Mouse (Mus musculus): ENCODE measurements around the gene March10. TPM values are rescaled to one million over a fixed set of nuclear protein-coding genes. Genes with fewer than 3 reads are reported as not detected.

The March10 gene
- polyA plus RNA-seq, 2 experiments, result 0.18 TPM; not detected in 1

DNA sequence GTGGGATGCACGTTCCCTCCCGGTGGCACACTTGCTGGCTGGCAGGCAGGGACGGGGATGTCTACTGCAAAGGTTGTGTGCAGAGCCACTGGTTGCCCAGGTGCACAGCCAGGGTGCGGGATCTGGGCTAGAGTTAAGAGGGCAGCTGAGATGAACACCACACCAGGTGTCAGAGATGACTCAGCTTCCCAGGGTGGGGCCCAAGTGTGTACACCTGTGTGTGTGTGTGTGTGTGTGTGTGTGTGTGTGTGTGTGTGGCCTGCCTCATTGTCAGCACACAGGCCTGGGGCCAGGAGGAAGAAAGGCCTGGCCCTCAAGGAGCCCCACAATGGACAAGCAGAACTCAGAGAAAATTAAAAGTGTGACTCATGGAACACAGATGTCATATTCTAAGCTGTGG is 31.9 kb downstream of the March10 start:
- TF ChIP-seq POLR2A (IDR thresholded peaks at IDR 0.05; ENCODE audit: borderline replicate concordance, extremely low read depth, insufficient read depth, insufficient read length), result no peak
- WGBS, result 80% methylated on average over 4 of the region's 4 CpGs
- no peak overlapping the region for H3K9ac ChIP-seq (ENCODE audit: low read depth, low read length, severe bottlenecking)
- H3K4me1 ChIP-seq (ENCODE audit: control insufficient read depth, insufficient read depth, low read length), result no peaks in the 10 kb centered on the region
- DNase-seq (ENCODE audit: low spot score) (no peak), ATAC-seq (ENCODE audit: low FRiP score, low read depth) (no peak)
- no peaks in the 10 kb centered on the region for H3K27me3 ChIP-seq (ENCODE audit: control insufficient read depth, insufficient read depth, low read length)
- H3K4me2 ChIP-seq (replicated peaks; ENCODE audit: low read depth, low read length, severe bottlenecking), result no peak overlapping the region
- H3K4me3 ChIP-seq (replicated peaks; ENCODE audit: low read length), result no peak overlapping the region
- no peaks in the 10 kb centered on the region for H3K9me3 ChIP-seq (ENCODE audit: control insufficient read depth, low read length)
- no peaks in the 10 kb centered on the region for H3K36me3 ChIP-seq (ENCODE audit: control insufficient read depth, insufficient read depth, low read length)
- no peak overlapping the region for H3K27ac ChIP-seq (replicated peaks; ENCODE audit: low read depth, low read length)

DNA sequence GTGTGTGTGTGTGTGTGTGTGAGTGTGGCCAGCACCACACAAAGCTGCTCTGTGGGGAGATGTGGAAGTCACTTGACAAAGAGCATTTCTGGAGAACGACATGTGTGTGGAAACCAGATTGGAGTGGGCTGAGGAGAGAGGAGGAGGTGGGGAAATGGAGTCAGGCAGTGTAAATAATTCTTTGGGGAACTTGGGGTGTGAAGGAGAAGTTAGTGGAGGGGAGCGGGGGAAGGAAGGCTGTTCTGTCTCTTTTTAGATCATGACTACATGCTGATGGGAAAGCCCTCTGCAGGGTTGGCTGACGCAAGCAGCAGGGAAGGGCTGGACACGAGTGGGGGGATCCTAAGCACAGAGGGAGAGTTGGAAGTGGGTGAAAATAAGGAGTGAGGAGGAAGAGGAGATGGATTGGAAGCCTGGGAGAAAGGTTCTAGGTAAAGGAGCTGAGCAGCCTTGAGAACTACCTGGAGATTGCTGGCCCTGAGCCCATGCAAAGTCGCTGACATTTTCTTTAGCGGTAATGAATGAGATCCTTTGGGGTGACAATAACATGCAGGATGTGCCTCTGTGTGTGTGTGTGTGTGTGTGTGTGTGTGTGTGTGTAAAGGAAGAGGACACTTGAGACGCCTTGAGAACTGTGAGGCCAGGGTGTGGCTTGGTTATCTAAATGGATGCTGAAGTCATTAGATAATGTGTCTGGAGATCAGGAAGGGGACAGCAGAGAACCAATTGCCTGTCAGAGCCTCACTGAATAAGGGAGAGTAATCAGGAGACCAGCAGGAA is 35.7 kb downstream of the March10 start:
- Histone ChIP-seq H3K27me3 (ENCODE audit: control insufficient read depth, insufficient read depth, low read length) (no peaks in the 10 kb centered on the region), H3K36me3 (ENCODE audit: control insufficient read depth, insufficient read depth, low read length) (no peaks in the 10 kb centered on the region), H3K9me3 (ENCODE audit: control insufficient read depth, low read length) (no peaks in the 10 kb centered on the region), H3K4me3 (replicated peaks; ENCODE audit: low read length) (no peak overlapping the region), H3K4me1 (ENCODE audit: control insufficient read depth, insufficient read depth, low read length) (no peaks in the 10 kb centered on the region), H3K9ac (ENCODE audit: low read depth, low read length, severe bottlenecking) (no peak overlapping the region), H3K27ac (replicated peaks; ENCODE audit: low read depth, low read length) (no peak overlapping the region), H3K4me2 (replicated peaks; ENCODE audit: low read depth, low read length, severe bottlenecking) (no peak overlapping the region)
- DNase-seq (ENCODE audit: low spot score) (no peak), ATAC-seq (ENCODE audit: low FRiP score, low read depth) (no peak)
- no peak for TF ChIP-seq POLR2A (IDR thresholded peaks at IDR 0.05; ENCODE audit: borderline replicate concordance, extremely low read depth, insufficient read depth, insufficient read length)
- WGBS, result 69% methylated on average over 7 of the region's 7 CpGs

DNA sequence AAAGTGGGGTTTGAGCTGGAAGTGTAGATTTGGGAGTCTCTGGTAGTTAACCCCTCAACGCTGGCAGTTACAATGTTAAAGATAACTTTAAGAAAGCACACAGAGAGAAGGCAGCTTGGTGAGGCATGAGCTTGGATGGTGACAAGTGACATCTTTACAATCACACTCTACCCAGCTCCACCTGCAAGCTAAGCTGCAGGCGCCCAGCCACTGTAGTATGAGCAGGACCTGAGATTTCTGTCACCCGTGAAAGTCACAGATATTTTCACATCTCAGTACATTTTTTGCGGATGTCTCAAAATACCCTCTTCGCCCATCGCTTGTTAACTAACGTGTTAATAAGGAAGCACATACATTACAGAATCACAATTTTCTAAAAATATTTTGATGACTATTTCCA is 36.6 kb downstream of the March10 start:
- Histone ChIP-seq H3K27ac (replicated peaks; ENCODE audit: low read depth, low read length) (no peak overlapping the region), H3K4me1 (ENCODE audit: control insufficient read depth, insufficient read depth, low read length) (no peaks in the 10 kb centered on the region), H3K4me2 (replicated peaks; ENCODE audit: low read depth, low read length, severe bottlenecking) (no peak overlapping the region), H3K27me3 (ENCODE audit: control insufficient read depth, insufficient read depth, low read length) (no peaks in the 10 kb centered on the region), H3K36me3 (ENCODE audit: control insufficient read depth, insufficient read depth, low read length) (no peaks in the 10 kb centered on the region), H3K9me3 (ENCODE audit: control insufficient read depth, low read length) (no peaks in the 10 kb centered on the region), H3K4me3 (replicated peaks; ENCODE audit: low read length) (no peak overlapping the region), H3K9ac (ENCODE audit: low read depth, low read length, severe bottlenecking) (no peak overlapping the region)
- no peak for DNase-seq (ENCODE audit: low spot score)
- 80% methylated on average over 7 of the region's 7 CpGs for WGBS
- TF ChIP-seq POLR2A (IDR thresholded peaks at IDR 0.05; ENCODE audit: borderline replicate concordance, extremely low read depth, insufficient read depth, insufficient read length), result no peak
- no peak for ATAC-seq (ENCODE audit: low FRiP score, low read depth)

DNA sequence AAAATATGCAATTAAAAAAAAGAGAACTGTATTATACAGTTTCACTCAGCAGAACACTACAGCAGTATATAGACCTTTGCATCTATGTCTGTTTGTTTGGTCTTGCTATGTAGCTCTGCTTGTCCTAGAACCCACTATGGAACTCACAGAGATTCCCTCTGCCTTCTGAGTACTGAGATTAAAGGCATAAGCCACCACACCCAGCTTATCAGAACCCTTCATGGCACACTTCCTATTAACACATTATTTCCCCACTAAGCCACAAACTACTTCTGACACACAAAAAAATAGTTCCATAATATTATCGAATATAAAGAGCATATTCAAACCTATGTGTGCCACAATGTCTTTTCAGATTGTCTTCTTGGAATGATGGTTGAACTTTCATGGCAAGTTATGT is 42.5 kb downstream of the March10 start:
- Histone ChIP-seq H3K36me3 (ENCODE audit: control insufficient read depth, insufficient read depth, low read length) (no peaks in the 10 kb centered on the region), H3K4me3 (replicated peaks; ENCODE audit: low read length) (no peak overlapping the region), H3K4me2 (replicated peaks; ENCODE audit: low read depth, low read length, severe bottlenecking) (no peak overlapping the region), H3K4me1 (ENCODE audit: control insufficient read depth, insufficient read depth, low read length) (no peaks in the 10 kb centered on the region), H3K9ac (ENCODE audit: low read depth, low read length, severe bottlenecking) (no peak overlapping the region), H3K27ac (replicated peaks; ENCODE audit: low read depth, low read length) (no peak overlapping the region), H3K9me3 (ENCODE audit: control insufficient read depth, low read length) (no peaks in the 10 kb centered on the region), H3K27me3 (ENCODE audit: control insufficient read depth, insufficient read depth, low read length) (no peaks in the 10 kb centered on the region)
- ATAC-seq (ENCODE audit: low FRiP score, low read depth), result no peak
- 92% methylated on average over 1 of the region's 1 CpGs for WGBS
- no peak for DNase-seq (ENCODE audit: low spot score)
- no peak for TF ChIP-seq POLR2A (IDR thresholded peaks at IDR 0.05; ENCODE audit: borderline replicate concordance, extremely low read depth, insufficient read depth, insufficient read length)

DNA sequence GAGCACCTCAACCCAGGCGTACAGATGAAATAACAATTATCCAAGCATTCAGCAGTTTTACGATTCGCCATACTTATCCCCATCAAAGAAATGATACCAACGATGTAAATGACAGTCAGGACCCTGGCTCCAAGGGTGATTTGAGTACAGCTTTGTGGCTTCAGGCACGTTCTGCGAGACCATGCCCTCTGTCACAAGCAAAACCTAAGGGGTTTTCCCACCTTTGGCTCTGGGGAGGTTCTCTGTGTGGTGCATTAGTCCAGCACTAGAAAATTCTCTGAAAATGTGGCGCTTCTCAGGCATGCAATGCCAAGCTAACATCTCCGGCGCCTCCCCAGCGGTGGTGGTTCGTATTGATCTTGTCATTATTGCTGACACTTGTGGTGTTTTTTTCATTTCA is 47.1 kb downstream of the March10 start:
- no peaks in the 10 kb centered on the region for H3K27me3 ChIP-seq (ENCODE audit: control insufficient read depth, insufficient read depth, low read length)
- H3K9me3 ChIP-seq (ENCODE audit: control insufficient read depth, low read length), result no peaks in the 10 kb centered on the region
- TF ChIP-seq POLR2A (IDR thresholded peaks at IDR 0.05; ENCODE audit: borderline replicate concordance, extremely low read depth, insufficient read depth, insufficient read length), result no peak
- no peak overlapping the region for H3K4me2 ChIP-seq (replicated peaks; ENCODE audit: low read depth, low read length, severe bottlenecking)
- ATAC-seq (ENCODE audit: low FRiP score, low read depth) (no peak), DNase-seq (ENCODE audit: low spot score) (no peak)
- H3K27ac ChIP-seq (replicated peaks; ENCODE audit: low read depth, low read length), result no peak overlapping the region
- no peak overlapping the region for H3K4me3 ChIP-seq (replicated peaks; ENCODE audit: low read length)
- WGBS, result 82% methylated on average over 11 of the region's 11 CpGs
- H3K4me1 ChIP-seq (ENCODE audit: control insufficient read depth, insufficient read depth, low read length), result peaks cover 8% of the 10 kb centered on the region; the same call in 1 of the 2 replicates
- no peaks in the 10 kb centered on the region for H3K36me3 ChIP-seq (ENCODE audit: control insufficient read depth, insufficient read depth, low read length)
- no peak overlapping the region for H3K9ac ChIP-seq (ENCODE audit: low read depth, low read length, severe bottlenecking)
